Mouse (Mus musculus) megakaryocyte progenitor cell, adult 5-6 weeks (primary cell): Measurements from ENCODE around the gene Myo15b. TPM values are rescaled to one million over a fixed set of nuclear protein-coding genes. Genes with fewer than 3 reads are reported as not detected.

Source experiments
- ATAC-seq: replicated peaks from 2 replicates; pipeline ENCODE4 v1.8.0; 2016; ENCODE audit warnings: mild to moderate bottlenecking, moderate TSS enrichment, inconsistent platforms; ENCODE audit not compliant: poor library complexity
- total RNA-seq, 2 experiments: library from RNA; stranded (forward) in 1 of 2; stranded (reverse) in 1 of 2; fragments of 157-497, 149-512 nt in 1 of 2; fragments of 200-1000 nt in 1 of 2; gene quantifications; 2 replicates each; pipeline versions ENCODE4 v1.2.3 to v1.2.4; 2015 to 2017

Myo15b gene
- total RNA-seq, 2 experiments from 2014 or later = 1.6 to 2.6 TPM

GRCm38 (mm10) chr11:115859143-115859945, 1.1 kb downstream of the Myo15b start:
- peak; percentile 96 for ATAC-seq

GRCm38 (mm10) chr11:115863895-115864294, 5.7 kb downstream of the Myo15b start:
- ATAC-seq = no peak

- peak; percentile 75 for ATAC-seq
Measured at GRCm38 (mm10) chr11:115869393-115869792, 11.2 kb downstream of the Myo15b start.

- ATAC-seq = no peak
Measured at GRCm38 (mm10) chr11:115872437-115872836, 14.2 kb downstream of the Myo15b start.

- no peak for ATAC-seq
Measured at GRCm38 (mm10) chr11:115875935-115876334, 17.7 kb downstream of the Myo15b start.

GRCm38 (mm10) chr11:115876438-115876837, 18.2 kb downstream of the Myo15b start:
- ATAC-seq = no peak

GRCm38 (mm10) chr11:115877174-115877755, 19.1 kb downstream of the Myo15b start:
- peak; percentile 45; the same call in 1 of the 2 replicates for ATAC-seq

GRCm38 (mm10) chr11:115878071-115878470, 19.9 kb downstream of the Myo15b start:
- no peak for ATAC-seq

GRCm38 (mm10) chr11:115881002-115881401, 22.8 kb downstream of the Myo15b start:
- peak; percentile 74 for ATAC-seq

- ATAC-seq = no peak
Measured at GRCm38 (mm10) chr11:115883251-115883650, 25.0 kb downstream of the Myo15b start.

GRCm38 (mm10) chr11:115884361-115884760, 26.2 kb downstream of the Myo15b start:
- no peak for ATAC-seq

GRCm38 (mm10) chr11:115885281-115885680, 27.1 kb downstream of the Myo15b start:
- no peak for ATAC-seq

- ATAC-seq = no peak
Measured at GRCm38 (mm10) chr11:115886446-115886845, 28.2 kb downstream of the Myo15b start.

- ATAC-seq = no peak
Measured at GRCm38 (mm10) chr11:115888020-115888419, 29.8 kb downstream of the Myo15b start.

GRCm38 (mm10) chr11:115889159-115889558, 31.0 kb downstream of the Myo15b start:
- ATAC-seq = no peak

GRCm38 (mm10) chr11:115892213-115892612, 34.0 kb downstream of the Myo15b start:
- ATAC-seq = no peak

GRCm38 (mm10) chr11:115893071-115893470, 34.9 kb downstream of the Myo15b start:
- no peak for ATAC-seq

GRCm38 (mm10) chr11:115894755-115895520, 36.7 kb downstream of the Myo15b start:
- peak; percentile 66 for ATAC-seq

GRCm38 (mm10) chr11:115898446-115898845, 40.2 kb downstream of the Myo15b start:
- peak; percentile 5 for ATAC-seq

- ATAC-seq = peak; percentile 21; the same call in 1 of the 2 replicates
Measured at GRCm38 (mm10) chr11:115898886-115899285, 40.7 kb downstream of the Myo15b start.

GRCm38 (mm10) chr11:115899486-115900266, 41.5 kb downstream of the Myo15b start, which contains the start of gene Smim5:
Smim5 (plus strand) TSS chr11:115899966.
- ATAC-seq = peak; percentile 49
